Mouse (Mus musculus) embryo, embryonic 9.5 days (tissue): ENCODE data around the gene St8sia6.
"Not testable (repeated sequence)": the region's sequence is repeated elsewhere in the genome, so short reads cannot be mapped to it uniquely, and the experiment has no call there.

Source experiments
- DNase-seq: peaks from one replicate; pipeline ENCODE4 v3.0.0-alpha.2; 2017; ENCODE audit errors: extremely low spot score

The St8sia6 gene

DNA sequence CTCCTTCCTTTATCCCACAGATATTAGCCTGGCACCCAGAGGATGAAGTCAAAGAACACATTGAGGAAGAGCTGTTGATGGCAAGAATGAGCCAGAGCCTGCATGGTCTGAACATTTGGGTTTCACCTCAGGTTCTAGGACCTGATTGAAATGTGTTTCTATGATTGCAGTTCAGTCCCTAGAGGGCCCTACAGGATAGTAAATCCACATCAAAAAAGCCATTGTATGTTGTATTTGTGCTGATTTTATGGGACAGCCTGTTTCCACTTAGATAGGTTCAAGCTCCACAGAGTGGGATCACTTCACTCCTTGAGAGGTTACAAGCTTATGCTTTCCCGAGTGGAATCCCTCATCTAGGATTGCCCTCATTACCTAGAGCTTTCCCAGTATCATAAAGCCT lies 159.0 kb downstream of the St8sia6 start:
- DNase-seq = no peak

DNA sequence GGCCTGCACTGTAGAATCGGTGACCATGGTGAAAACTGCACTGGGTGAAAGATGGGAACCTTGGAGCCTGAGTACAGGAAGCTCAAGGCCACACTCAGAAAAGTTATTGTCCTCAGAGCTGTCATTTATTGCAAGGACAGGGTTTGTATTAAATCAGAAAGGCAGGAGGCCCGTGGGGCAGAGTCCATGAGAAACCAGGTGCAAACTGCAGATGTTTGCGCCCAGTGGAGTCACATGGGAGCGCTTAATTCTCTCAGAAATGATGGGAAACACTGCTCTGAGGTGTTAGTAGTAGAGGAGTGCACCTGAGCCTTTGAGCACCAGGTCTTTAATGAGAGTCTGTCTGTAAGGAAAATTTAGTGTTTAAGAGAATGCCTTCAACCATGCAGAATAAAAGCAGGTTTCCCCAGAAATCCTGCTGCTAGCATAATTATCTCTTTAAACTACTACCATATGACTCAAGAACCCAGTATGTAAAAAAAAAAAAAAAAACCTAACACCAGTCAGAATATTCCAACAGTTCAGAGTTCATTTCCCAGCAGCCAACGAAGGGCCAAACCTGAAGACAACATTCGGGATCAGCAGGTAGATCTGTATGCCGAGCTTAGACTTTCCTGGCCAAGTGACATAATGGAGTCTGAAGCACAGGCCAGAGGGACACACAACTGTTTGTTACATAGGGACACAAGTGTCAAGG lies 163.6 kb downstream of the St8sia6 start:
- DNase-seq = no peak

GRCm38 (mm10) chr2:13603636-13604035 lies 190.2 kb downstream of the St8sia6 start:
- not testable (repeated sequence) for DNase-seq

DNA sequence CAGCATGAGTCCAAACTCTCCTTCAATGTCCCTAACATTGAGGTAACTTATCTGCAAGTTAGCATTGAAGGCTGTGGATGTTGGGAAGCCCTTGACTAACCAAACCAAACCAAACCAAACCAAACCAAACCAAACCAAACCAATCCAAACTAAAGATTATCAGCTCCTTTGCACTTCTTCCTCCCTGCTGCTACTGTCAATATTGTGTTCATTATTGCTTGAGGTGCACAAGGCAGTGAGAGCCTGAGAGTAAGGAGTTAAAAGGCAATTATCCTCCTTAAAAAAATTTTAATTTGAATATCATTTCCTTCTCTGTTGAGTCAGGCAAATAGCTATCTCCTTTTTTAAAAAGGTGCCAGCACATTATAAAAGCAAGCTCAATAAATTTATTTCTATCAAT lies 190.8 kb downstream of the St8sia6 start:
- DNase-seq = no peak
